Mouse (Mus musculus) liver, postnatal 0 days (tissue): ENCODE data around the gene Gm29427.

ENCODE experiments used
- CTCF ChIP-seq: sonication (generic); IDR thresholded peaks from 2 replicates; pipeline ENCODE4 v1.5.1; 2016; ENCODE audit warnings: antibody characterized with exemption, low read depth
- EP300 ChIP-seq: IDR thresholded peaks from 2 replicates; pipeline ENCODE4 v1.6.1; 2016; ENCODE audit warnings: antibody characterized with exemption, low read depth, mild to moderate bottlenecking

DNA sequence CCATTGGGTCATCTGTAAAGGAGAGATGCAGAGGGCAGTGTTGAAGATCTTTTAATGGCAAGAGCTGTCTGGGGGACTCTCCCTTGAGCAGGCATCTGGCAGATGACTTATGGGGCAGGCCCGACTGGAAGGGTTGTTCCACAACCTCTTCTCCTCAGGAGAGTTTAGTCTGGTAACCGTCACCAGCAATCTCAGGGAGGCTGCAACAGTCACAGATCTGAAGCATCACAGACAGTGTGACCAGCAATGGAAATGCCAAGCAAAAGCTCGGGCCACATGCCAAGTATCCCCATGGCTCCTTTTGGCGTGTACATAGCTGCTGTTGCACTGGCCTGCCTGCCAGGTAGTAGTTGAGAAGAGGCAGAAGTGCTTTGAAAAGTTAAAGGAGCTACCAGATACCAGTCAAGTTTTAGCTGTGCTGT, 24.6 kb upstream of the Gm29427 start:
- TF ChIP-seq CTCF (no peak), EP300 (no peak)
